Mouse (Mus musculus): ENCODE data around the gene 4933402D24Rik. TPM values are rescaled to one million over a fixed set of nuclear protein-coding genes. Genes with fewer than 3 reads are reported as not detected.

4933402D24Rik gene
- 0.08 TPM in 1 of 2 replicates, not detected in the other for polyA plus RNA-seq (2015; fragmentation: Nextera tagmentation; extraction: Ambion mirVana)

GRCm38 (mm10) chr1:63769167-63769566, at the start of gene 4933402D24Rik:
TSS of gene 4933402D24Rik (minus strand) at chr1:63769267.
- no peak within 1 kb of the TSS for H3K9ac ChIP-seq
- no peak within 1 kb of the TSS for H3K4me3 ChIP-seq
- 71% methylated on average over 5 of the region's 5 CpGs for WGBS
- H3K27me3 ChIP-seq (replicated peaks) = no peaks in the 10 kb centered on the region
- no peak within 1 kb of the TSS for H3K4me2 ChIP-seq
- 0 out of 2 replicates have a peak, but pooled peaks cover 1% of the 10 kb centered on the region for H3K9me3 ChIP-seq
- H3K27ac ChIP-seq (replicated peaks) = no peak within 1 kb of the TSS
- H3K4me1 ChIP-seq = no peaks in the 10 kb centered on the region
- no peaks in the 10 kb centered on the region for H3K36me3 ChIP-seq
- no peak for ATAC-seq (ENCODE audit: extremely low read depth, insufficient number of reproducible peaks, low FRiP score, low TSS enrichment)

GRCm38 (mm10) chr1:63808584-63808983, 39.5 kb upstream of the 4933402D24Rik start:
- Histone ChIP-seq H3K36me3 (no peaks in the 10 kb centered on the region), H3K4me2 (no peak overlapping the region), H3K9ac (no peak overlapping the region), H3K4me1 (no peaks in the 10 kb centered on the region), H3K9me3 (no peaks in the 10 kb centered on the region), H3K27me3 (replicated peaks) (no peaks in the 10 kb centered on the region), H3K4me3 (no peak overlapping the region), H3K27ac (replicated peaks) (no peak overlapping the region)
- WGBS = 72% methylated on average over 3 of the region's 3 CpGs
- ATAC-seq (ENCODE audit: extremely low read depth, insufficient number of reproducible peaks, low FRiP score, low TSS enrichment) = no peak

- ATAC-seq (ENCODE audit: extremely low read depth, insufficient number of reproducible peaks, low FRiP score, low TSS enrichment) = no peak
- Histone ChIP-seq H3K27me3 (replicated peaks) (no peaks in the 10 kb centered on the region), H3K9me3 (no peaks in the 10 kb centered on the region), H3K4me2 (no peak overlapping the region), H3K36me3 (no peaks in the 10 kb centered on the region), H3K4me1 (no peaks in the 10 kb centered on the region), H3K27ac (replicated peaks) (no peak overlapping the region), H3K4me3 (no peak overlapping the region), H3K9ac (no peak overlapping the region)
These were observed 36.0 kb upstream of the 4933402D24Rik start for GRCm38 (mm10) chr1:63805095-63805494.

GRCm38 (mm10) chr1:63794326-63794725, 25.3 kb upstream of the 4933402D24Rik start:
- H3K4me2 ChIP-seq = no peak overlapping the region
- no peak overlapping the region for H3K27ac ChIP-seq (replicated peaks)
- H3K27me3 ChIP-seq (replicated peaks) = no peaks in the 10 kb centered on the region
- H3K36me3 ChIP-seq = no peaks in the 10 kb centered on the region
- H3K9ac ChIP-seq = no peak overlapping the region
- no peak for ATAC-seq (ENCODE audit: extremely low read depth, insufficient number of reproducible peaks, low FRiP score, low TSS enrichment)
- H3K4me3 ChIP-seq = no peak overlapping the region
- no peaks in the 10 kb centered on the region for H3K9me3 ChIP-seq
- no peaks in the 10 kb centered on the region for H3K4me1 ChIP-seq

- no peak for ATAC-seq (ENCODE audit: extremely low read depth, insufficient number of reproducible peaks, low FRiP score, low TSS enrichment)
- no peak overlapping the region for H3K4me2 ChIP-seq
- no peaks in the 10 kb centered on the region for H3K27me3 ChIP-seq (replicated peaks)
- H3K27ac ChIP-seq (replicated peaks) = no peak overlapping the region
- H3K36me3 ChIP-seq = no peaks in the 10 kb centered on the region
- WGBS = 41% methylated on average over 4 of the region's 4 CpGs
- H3K9ac ChIP-seq = no peak overlapping the region
- H3K4me1 ChIP-seq = 0 out of 2 replicates have a peak, but pooled peaks cover 4% of the 10 kb centered on the region
- H3K9me3 ChIP-seq = 0 out of 2 replicates have a peak, but pooled peaks cover 3% of the 10 kb centered on the region
- H3K4me3 ChIP-seq = no peak overlapping the region
These were observed 8.0 kb upstream of the 4933402D24Rik start for GRCm38 (mm10) chr1:63776902-63777630.

- ATAC-seq (ENCODE audit: extremely low read depth, insufficient number of reproducible peaks, low FRiP score, low TSS enrichment) = no peak
- WGBS = 46% methylated on average over 1 of the region's 1 CpGs
- Histone ChIP-seq H3K27ac (replicated peaks) (no peak overlapping the region), H3K9me3 (0 out of 2 replicates have a peak, but pooled peaks cover 3% of the 10 kb centered on the region), H3K36me3 (no peaks in the 10 kb centered on the region), H3K27me3 (replicated peaks) (no peaks in the 10 kb centered on the region), H3K4me2 (no peak overlapping the region), H3K4me3 (no peak overlapping the region), H3K9ac (no peak overlapping the region), H3K4me1 (0 out of 2 replicates have a peak, but pooled peaks cover 4% of the 10 kb centered on the region)
These were observed 7.3 kb upstream of the 4933402D24Rik start for GRCm38 (mm10) chr1:63776396-63776795.

- no peak overlapping the region for H3K4me3 ChIP-seq
- H3K9ac ChIP-seq = no peak overlapping the region
- H3K4me1 ChIP-seq = no peaks in the 10 kb centered on the region
- 83% methylated on average over 7 of the region's 7 CpGs for WGBS
- no peak overlapping the region for H3K4me2 ChIP-seq
- H3K9me3 ChIP-seq = 0 out of 2 replicates have a peak, but pooled peaks cover 3% of the 10 kb centered on the region
- ATAC-seq (ENCODE audit: extremely low read depth, insufficient number of reproducible peaks, low FRiP score, low TSS enrichment) = no peak
- H3K27ac ChIP-seq (replicated peaks) = no peak overlapping the region
- no peaks in the 10 kb centered on the region for H3K36me3 ChIP-seq
- no peaks in the 10 kb centered on the region for H3K27me3 ChIP-seq (replicated peaks)
These were observed 1.2 kb upstream of the 4933402D24Rik start for GRCm38 (mm10) chr1:63770309-63770708.

- Histone ChIP-seq H3K27me3 (replicated peaks) (no peaks in the 10 kb centered on the region), H3K9ac (no peak overlapping the region), H3K4me1 (peaks cover 3% of the 10 kb centered on the region; the same call in 1 of the 2 replicates), H3K9me3 (no peaks in the 10 kb centered on the region), H3K4me3 (no peak overlapping the region), H3K27ac (replicated peaks) (no peak overlapping the region), H3K4me2 (no peak overlapping the region), H3K36me3 (no peaks in the 10 kb centered on the region)
- ATAC-seq (ENCODE audit: extremely low read depth, insufficient number of reproducible peaks, low FRiP score, low TSS enrichment) = no peak
- 51% methylated on average over 8 of the region's 8 CpGs for WGBS
These were observed 955 bp downstream of the 4933402D24Rik start for GRCm38 (mm10) chr1:63768112-63768511.

- Histone ChIP-seq H3K9ac (no peak overlapping the region), H3K4me2 (no peak overlapping the region), H3K4me3 (no peak overlapping the region), H3K9me3 (no peaks in the 10 kb centered on the region), H3K27me3 (replicated peaks) (no peaks in the 10 kb centered on the region), H3K27ac (replicated peaks) (no peak overlapping the region), H3K36me3 (no peaks in the 10 kb centered on the region), H3K4me1 (peaks cover 3% of the 10 kb centered on the region; the same call in 1 of the 2 replicates)
- no peak for ATAC-seq (ENCODE audit: extremely low read depth, insufficient number of reproducible peaks, low FRiP score, low TSS enrichment)
- 70% methylated on average over 7 of the region's 7 CpGs for WGBS
These were observed 4.7 kb downstream of the 4933402D24Rik start for GRCm38 (mm10) chr1:63764395-63764794.

- Histone ChIP-seq H3K9ac (no peak overlapping the region), H3K9me3 (no peaks in the 10 kb centered on the region), H3K4me3 (no peak overlapping the region), H3K27ac (replicated peaks) (peak overlapping the region; percentile 22; the same call in 1 of the 2 replicates), H3K36me3 (no peaks in the 10 kb centered on the region), H3K4me1 (peaks cover 3% of the 10 kb centered on the region; the same call in 1 of the 2 replicates), H3K27me3 (replicated peaks) (no peaks in the 10 kb centered on the region), H3K4me2 (no peak overlapping the region)
- no peak for ATAC-seq (ENCODE audit: extremely low read depth, insufficient number of reproducible peaks, low FRiP score, low TSS enrichment)
- WGBS = 55% methylated on average over 7 of the region's 7 CpGs
These were observed 5.1 kb downstream of the 4933402D24Rik start for GRCm38 (mm10) chr1:63763881-63764386.

GRCm38 (mm10) chr1:63763212-63763694, 5.8 kb downstream of the 4933402D24Rik start:
- H3K36me3 ChIP-seq = no peaks in the 10 kb centered on the region
- no peak overlapping the region for H3K9ac ChIP-seq
- H3K4me2 ChIP-seq = no peak overlapping the region
- H3K9me3 ChIP-seq = no peaks in the 10 kb centered on the region
- peaks cover 3% of the 10 kb centered on the region; the same call in 1 of the 2 replicates for H3K4me1 ChIP-seq
- H3K27ac ChIP-seq (replicated peaks) = peak overlapping the region; percentile 22; the same call in 1 of the 2 replicates
- peak; percentile 14; the same call in 1 of the 2 replicates for ATAC-seq (ENCODE audit: extremely low read depth, insufficient number of reproducible peaks, low FRiP score, low TSS enrichment)
- no peaks in the 10 kb centered on the region for H3K27me3 ChIP-seq (replicated peaks)
- H3K4me3 ChIP-seq = no peak overlapping the region
- WGBS = 33% methylated on average over 3 of the region's 3 CpGs

All from heart, embryonic 13.5 days (tissue).